Mouse (Mus musculus): Measurements from ENCODE around the gene Calm4. TPM values are rescaled to one million over a fixed set of nuclear protein-coding genes. Genes with fewer than 3 reads are reported as not detected.
"Not testable (repeated sequence)": the region's sequence is repeated elsewhere in the genome, so short reads cannot be mapped to it uniquely, and the experiment has no call there.

Calm4 gene
- 1 to 10 TPM in 1 of 2 experiments, under 1 TPM in 1; 0.61 to 1.6 TPM for total RNA-seq (2021)
- long read RNA-seq, experiment 1, transcript Calm4-201 (1 exons, 917 nt) = major isoform, 33 of 33 reads
- long read RNA-seq, experiment 1, partial matches to known transcripts = 0 of 33 reads
- long read RNA-seq, experiment 1, other reads (novel, unspliced or antisense) = 0 of 33 reads
- long read RNA-seq, experiment 2 = 0 reads

GRCm38 (mm10) chr13:3837312-3837807, at the start of gene Calm4:
TSS of gene Calm4 (plus strand) at chr13:3837757.
- not testable (repeated sequence) for DNase-seq (ENCODE audit: low spot score in 2 of 2)

GRCm38 (mm10) chr13:3788588-3788987, 49.0 kb upstream of the Calm4 start:
- DNase-seq (ENCODE audit: low spot score in 2 of 2) = no peak

- DNase-seq (ENCODE audit: low spot score in 2 of 2) = no peak
Observed at GRCm38 (mm10) chr13:3789531-3789930, 48.0 kb upstream of the Calm4 start.

- DNase-seq (ENCODE audit: low spot score in 2 of 2) = no peak
Observed at GRCm38 (mm10) chr13:3796649-3797048, 40.9 kb upstream of the Calm4 start.

GRCm38 (mm10) chr13:3798751-3799150, 38.8 kb upstream of the Calm4 start:
- no peak for DNase-seq (ENCODE audit: low spot score in 2 of 2)

- no peak for DNase-seq (ENCODE audit: low spot score in 2 of 2)
Observed at GRCm38 (mm10) chr13:3799386-3799785, 38.2 kb upstream of the Calm4 start.

- no peak for DNase-seq (ENCODE audit: low spot score in 2 of 2)
Observed at GRCm38 (mm10) chr13:3804186-3804585, 33.4 kb upstream of the Calm4 start, which contains the start of gene Calml3. TSS of gene Calml3 (minus strand) at chr13:3804316.

- no peak for DNase-seq (ENCODE audit: low spot score in 2 of 2)
Observed at GRCm38 (mm10) chr13:3805132-3805531, 32.4 kb upstream of the Calm4 start.

GRCm38 (mm10) chr13:3805638-3806037, 31.9 kb upstream of the Calm4 start:
- no peak for DNase-seq (ENCODE audit: low spot score in 2 of 2)

GRCm38 (mm10) chr13:3807131-3807827, 30.3 kb upstream of the Calm4 start:
- no peak for DNase-seq (ENCODE audit: low spot score in 2 of 2)

GRCm38 (mm10) chr13:3818012-3818739, 19.4 kb upstream of the Calm4 start:
- no peak for DNase-seq (ENCODE audit: low spot score in 2 of 2)

- no peak for DNase-seq (ENCODE audit: low spot score in 2 of 2)
Observed at GRCm38 (mm10) chr13:3818740-3819076, 18.8 kb upstream of the Calm4 start.

GRCm38 (mm10) chr13:3822105-3822504, 15.5 kb upstream of the Calm4 start:
- no peak for DNase-seq (ENCODE audit: low spot score in 2 of 2)

- DNase-seq (ENCODE audit: low spot score in 2 of 2) = no peak
Observed at GRCm38 (mm10) chr13:3825726-3826125, 11.8 kb upstream of the Calm4 start.

- DNase-seq (ENCODE audit: low spot score in 2 of 2) = no peak
Observed at GRCm38 (mm10) chr13:3831546-3831945, 6.0 kb upstream of the Calm4 start.

- no peak for DNase-seq (ENCODE audit: low spot score in 2 of 2)
Observed at GRCm38 (mm10) chr13:3831994-3832393, 5.6 kb upstream of the Calm4 start.

- no peak for DNase-seq (ENCODE audit: low spot score in 2 of 2)
Observed at GRCm38 (mm10) chr13:3832450-3832849, 5.1 kb upstream of the Calm4 start.

GRCm38 (mm10) chr13:3833644-3834043, 3.9 kb upstream of the Calm4 start:
- DNase-seq (ENCODE audit: low spot score in 2 of 2) = not testable (repeated sequence)

- DNase-seq (ENCODE audit: low spot score in 2 of 2) = not testable (repeated sequence)
Observed at GRCm38 (mm10) chr13:3840662-3841061, 3.1 kb downstream of the Calm4 start.

- DNase-seq (ENCODE audit: low spot score in 2 of 2) = no peak
Observed at GRCm38 (mm10) chr13:3850330-3850729, 12.8 kb downstream of the Calm4 start.

GRCm38 (mm10) chr13:3853648-3854333, 16.2 kb downstream of the Calm4 start, which contains the start of gene Calm5:
TSS of gene Calm5 (plus strand) at chr13:3854173.
- not testable (repeated sequence) for DNase-seq (ENCODE audit: low spot score in 2 of 2)
